Mouse (Mus musculus) cerebellum, postnatal 36 days (tissue): ENCODE data around the gene Sgms1.
"Not testable (repeated sequence)": the region's sequence is repeated elsewhere in the genome, so short reads cannot be mapped to it uniquely, and the experiment has no call there.

Experiments
- DNase-seq, 2 experiments: peaks; one replicate each; pipeline ENCODE4 v3.0.0; 2021 to 2022; ENCODE audit warnings: mixed read lengths in 2 of 2

The Sgms1 gene

DNA sequence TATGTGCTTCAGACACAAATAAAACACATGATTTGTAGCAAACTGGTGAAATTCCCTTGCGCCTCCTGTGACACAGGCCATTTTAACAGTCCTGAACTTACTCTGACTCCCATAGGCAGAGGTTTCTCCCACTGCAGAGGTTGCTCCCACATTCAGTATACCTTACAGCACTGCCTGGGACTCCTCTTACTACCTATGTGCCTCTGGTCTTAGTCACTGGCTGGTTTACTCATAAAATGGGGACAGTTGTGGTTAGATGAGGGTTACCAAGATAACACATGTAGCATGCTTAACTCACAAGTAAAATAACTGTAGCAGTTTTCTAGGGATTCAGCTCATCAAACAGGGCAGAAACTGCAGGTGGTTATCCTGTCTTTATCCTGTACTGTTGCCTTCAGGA, 268.7 kb downstream of the Sgms1 start:
- DNase-seq: no peak

DNA sequence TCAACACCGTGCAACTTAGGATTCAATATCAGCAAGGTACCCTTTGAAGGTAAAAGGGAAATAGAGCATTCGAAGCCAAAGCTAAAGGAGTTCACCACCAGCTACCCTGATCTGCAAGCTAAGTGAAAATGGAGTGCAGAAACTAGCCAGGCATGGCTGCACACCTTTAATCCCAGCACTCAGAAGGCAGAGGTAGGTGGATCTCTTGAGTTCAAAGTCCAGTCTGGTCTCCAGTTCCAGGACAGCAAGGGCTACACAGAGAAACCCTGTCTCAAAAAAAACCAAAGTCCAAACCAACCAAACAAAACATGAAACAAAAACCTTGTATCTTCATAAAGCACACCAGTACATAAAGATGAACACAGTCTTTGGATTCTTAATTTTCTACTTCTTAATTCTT, 269.8 kb downstream of the Sgms1 start:
- no peak for DNase-seq

DNA sequence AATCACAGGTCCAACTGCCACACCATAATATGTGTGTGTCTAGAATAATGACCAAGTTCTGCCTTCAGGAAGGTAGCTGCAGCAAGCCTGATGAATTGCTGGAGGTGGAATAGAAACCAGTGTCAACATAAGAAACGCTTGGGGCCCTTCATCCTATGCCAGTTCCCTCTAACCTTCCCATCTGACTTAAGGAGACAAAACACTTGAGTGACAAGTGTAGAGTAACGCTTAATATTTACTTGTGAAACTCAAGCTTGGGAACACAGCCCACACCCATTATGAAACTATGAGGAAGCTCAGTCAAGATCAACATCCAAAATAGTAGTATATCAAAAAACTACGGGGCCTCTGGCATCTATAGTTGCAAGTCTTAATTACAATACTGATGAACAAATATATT, 271.0 kb downstream of the Sgms1 start:
- no peak for DNase-seq

GRCm38 (mm10) chr19:32117484-32118018, 272.0 kb downstream of the Sgms1 start:
- no peak for DNase-seq

DNA sequence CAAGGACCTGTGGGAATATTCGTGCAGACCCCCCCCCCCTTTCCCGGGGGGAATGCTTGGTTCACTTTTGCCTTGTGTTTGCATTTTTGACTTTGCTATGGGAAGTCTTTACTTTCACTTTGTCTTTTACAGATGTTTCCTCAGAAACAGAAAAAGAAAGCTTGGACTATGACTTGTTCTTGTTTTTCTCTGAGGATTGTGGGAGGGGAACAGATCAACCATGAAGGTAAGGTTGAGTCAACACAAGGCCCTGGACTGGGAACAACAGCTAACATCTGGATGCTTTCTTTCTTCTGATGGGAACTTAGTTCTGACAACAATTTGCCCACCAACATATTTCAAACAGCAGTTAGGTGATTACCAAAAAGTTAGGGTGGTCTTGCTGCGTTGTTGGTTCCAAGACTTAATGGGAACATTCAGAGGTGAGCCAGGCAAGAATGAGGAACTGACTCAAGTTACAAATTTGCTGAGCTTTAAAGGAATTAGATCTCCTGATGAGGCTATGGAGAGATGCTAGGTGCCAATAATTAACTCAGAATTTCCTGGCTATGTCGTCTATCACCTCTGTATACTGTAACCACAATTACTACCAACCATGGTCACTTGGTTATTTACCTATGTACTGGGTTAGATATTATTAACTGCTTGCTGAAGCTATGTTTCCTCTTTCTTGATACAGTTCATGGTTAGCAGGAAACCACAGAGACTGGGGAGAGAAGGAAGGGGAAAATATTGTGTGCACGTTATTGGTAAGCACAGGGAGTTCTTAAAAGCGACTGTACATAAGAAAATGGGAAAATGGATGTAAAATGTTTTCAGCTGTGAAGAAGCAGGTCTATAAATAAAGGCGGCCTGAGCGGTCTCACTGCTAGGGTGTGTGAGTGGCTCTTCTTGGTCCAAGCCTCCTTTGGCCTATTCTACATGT, 277.4 kb downstream of the Sgms1 start:
- DNase-seq: no peak

DNA sequence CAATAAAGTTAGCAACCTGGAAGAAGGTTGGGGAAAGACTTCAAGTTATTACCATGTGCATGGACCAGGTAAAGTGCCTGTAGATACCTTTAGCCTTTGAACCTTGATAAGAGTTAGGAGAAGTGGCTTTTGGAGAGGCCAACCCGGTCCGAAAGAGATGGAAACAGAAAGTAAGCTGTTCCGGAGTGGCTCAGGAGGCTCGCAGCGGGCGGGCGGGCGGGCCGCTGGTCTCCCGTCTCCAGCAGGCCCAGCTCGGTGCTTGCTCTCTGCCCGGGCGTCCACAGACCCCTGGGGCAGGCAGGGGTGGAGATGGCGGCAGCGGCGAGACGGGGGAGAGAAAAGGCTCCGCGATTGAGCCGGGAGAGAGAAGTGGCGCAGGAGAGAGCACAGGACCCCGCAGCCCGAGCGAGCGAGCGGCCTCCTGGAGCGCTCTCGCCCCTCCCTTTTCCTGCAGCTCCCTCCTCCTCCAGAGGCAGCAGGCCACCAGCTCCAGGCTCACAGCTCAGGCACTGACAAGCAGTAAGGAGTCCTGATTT, 281.7 kb downstream of the Sgms1 start, which contains the start of gene Asah2:
TSS of gene Asah2 (minus strand) at position 441 of the 536 bp plus-strand sequence.
- DNase-seq: peak; percentile 31 to 37

- no peak for DNase-seq
Observed at GRCm38 (mm10) chr19:32106750-32107149, 282.8 kb downstream of the Sgms1 start.

DNA sequence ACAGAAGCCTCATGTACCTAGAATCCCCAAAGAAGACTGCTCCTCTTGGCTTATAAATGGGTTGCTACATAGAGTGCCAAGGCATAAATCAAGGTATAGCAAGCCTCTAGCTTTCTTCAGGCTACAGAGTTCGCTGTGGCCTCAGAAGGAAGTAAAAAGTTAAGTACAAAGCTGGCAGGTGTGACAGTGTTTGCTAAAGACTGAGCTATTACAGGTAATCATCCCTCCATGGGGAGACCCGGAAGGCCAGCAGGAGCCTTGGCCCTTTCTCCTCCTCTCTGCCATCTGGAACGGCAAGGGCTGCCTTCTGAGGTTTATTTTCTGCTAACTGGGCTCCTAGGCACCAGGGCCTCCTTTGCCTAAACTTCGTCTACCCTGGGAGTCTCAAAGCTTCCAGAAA, 285.3 kb downstream of the Sgms1 start:
- peak; percentile 23 to 44 for DNase-seq

DNA sequence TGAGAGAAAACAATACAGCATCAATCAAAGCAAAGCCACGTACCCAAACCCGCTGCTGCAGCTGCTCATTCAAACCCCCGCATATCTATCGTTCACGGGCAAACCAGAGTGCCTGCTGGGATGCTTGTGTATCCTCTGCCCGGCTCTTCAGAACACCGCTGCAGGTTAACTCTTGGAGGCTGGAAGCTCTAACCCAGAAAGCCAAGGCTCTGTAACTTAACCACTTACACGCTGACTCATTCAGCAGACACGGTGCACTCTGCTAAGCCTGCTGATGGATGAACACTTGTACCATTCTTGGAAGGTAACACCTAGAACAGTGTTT, 286.6 kb downstream of the Sgms1 start:
- DNase-seq: no peak

DNA sequence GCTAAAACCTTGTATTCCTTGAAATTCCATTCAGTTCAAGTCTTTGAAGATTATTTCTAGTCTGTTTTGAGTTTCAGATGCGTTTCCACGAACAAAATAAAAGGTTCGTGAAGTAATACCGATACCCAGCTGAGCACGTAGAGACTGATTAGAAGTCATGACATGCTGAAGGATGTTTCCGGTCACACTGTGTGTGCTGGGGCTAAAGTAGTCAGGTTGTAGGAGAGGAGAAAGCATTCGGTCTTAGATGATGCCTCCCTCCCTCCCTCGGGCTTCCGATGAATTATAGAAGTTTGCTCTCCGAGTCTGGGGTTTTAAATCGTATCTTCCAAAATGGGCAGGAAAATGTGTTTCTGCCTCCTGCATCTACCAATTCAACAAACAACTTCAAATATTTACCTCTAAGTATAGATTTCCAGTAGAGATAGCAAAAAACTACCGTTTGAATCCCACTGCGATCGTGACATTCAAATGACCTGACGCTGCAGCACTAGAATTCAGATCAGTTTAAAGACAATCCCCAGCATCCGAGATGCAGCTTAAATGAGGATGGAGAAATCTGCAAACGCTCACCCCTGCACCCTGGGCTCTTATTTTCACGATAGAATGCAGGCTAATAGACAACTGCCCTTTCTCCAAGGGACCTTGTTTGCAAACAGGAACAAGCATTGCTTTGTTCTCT, 287.1 kb downstream of the Sgms1 start:
- DNase-seq: no peak

DNA sequence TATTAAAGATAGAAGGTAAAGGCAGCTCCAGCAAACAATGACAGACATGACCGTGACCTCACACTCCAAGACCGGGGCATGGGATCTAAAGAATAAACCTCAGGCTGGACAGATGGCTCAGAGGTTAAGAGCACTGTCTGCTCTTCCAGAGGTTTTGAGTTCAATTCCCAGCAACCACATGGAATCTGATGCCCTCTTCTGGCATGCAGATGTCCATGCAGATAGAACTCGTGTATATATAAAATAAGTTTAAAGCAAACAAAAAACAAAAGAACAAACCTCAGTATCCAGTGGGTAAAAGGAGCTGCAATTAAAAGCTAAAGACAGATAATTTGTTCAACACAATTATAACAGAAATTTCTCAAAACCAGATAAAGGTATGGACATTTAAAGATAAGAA, 290.9 kb downstream of the Sgms1 start:
- DNase-seq: no peak

GRCm38 (mm10) chr19:32092358-32092757, 297.2 kb downstream of the Sgms1 start:
- no peak for DNase-seq

DNA sequence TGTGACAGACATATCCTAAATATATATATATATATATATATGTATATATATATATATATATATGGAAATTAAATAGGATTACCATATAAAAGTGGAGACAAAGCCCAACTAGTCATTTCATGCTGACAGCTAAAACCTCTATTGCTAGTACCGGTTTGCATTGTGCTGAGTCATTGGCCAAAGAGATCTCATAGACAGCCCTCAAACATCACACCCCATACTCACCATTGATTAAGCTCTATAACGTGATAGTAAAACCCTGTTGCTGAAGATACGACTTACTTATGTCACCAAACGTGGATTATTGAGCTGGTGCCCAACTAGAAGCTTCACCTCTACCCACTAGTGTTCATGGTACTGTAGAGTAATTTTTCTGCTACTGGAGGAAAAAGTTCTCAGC, 298.7 kb downstream of the Sgms1 start:
- DNase-seq: no peak

DNA sequence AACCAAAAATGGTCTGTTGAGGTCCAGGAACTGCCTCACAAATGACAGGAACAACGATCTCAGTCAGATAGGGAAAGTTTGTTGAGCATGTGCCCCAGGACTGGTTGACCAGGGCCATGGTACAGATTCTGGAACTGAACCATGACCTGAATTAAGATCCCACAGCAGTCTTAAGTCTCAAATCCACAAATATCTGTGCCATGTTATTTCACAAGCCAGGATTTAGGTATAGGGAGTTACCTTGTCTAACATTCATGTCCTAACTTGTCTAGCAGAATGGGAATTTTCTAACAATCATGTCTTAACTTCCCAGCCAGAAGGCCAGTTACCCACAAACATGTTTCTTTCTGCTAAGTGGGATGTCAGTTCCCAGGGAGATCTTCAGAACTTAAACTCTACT, 300.9 kb downstream of the Sgms1 start:
- no peak for DNase-seq

DNA sequence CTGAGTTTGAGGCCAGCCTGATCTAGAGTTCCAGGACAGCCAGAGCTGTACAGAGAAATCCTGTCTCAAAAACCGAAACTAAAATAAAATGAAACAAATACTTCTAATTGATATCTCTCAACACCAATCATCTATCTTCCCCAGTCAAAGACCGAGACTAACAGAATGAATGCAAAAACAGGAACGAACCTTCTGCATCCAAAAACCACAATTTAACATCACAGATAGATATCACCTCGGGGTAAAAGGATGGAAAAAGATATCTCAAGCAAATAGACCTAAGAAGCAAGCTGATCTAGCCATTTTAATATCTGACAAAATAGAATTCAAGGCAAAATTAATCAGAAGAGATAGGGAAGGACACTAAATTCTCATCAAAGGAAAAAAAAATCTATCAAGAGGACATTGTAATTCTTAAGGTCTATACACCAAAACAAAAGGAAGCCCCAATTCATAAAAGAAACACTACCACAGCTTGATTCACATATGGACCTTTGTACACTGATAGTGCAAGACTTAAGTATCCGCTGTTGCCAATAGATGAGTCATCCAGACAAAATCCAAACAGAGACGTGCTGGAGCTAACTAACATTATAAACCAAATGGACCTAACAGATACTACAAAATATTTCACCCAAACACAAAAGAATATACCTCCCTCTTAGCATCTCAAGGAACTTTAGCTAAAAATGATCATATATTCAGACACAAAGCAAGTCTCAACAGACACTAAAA, 301.6 kb downstream of the Sgms1 start:
- DNase-seq: no peak

DNA sequence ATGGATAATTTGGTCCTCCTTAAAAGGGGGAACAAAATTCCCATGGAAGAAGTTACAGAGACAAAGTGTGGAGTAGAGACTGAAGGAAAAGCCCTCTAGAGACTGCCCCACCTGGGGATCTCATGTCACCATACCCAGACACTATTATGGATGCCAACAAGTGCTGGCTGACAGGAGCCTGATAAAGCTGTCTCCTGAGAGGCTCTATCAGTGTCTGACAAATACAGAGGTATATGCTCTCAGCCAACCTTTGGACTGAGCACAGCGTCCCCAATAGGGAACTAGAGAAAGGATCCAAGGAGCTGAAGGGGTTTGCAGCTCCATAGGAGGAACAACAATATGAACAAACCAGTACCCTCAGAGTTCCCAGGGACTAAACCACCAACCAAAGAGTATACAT, 304.7 kb downstream of the Sgms1 start:
- not testable (repeated sequence) for DNase-seq
